Mouse (Mus musculus): ENCODE results near the gene Rpl36a. TPM values are rescaled to one million over a fixed set of nuclear protein-coding genes. Genes with fewer than 3 reads are reported as not detected.

Gene Rpl36a
- polyA plus RNA-seq, 1 experiment from 2014 or later: 328 TPM

DNA sequence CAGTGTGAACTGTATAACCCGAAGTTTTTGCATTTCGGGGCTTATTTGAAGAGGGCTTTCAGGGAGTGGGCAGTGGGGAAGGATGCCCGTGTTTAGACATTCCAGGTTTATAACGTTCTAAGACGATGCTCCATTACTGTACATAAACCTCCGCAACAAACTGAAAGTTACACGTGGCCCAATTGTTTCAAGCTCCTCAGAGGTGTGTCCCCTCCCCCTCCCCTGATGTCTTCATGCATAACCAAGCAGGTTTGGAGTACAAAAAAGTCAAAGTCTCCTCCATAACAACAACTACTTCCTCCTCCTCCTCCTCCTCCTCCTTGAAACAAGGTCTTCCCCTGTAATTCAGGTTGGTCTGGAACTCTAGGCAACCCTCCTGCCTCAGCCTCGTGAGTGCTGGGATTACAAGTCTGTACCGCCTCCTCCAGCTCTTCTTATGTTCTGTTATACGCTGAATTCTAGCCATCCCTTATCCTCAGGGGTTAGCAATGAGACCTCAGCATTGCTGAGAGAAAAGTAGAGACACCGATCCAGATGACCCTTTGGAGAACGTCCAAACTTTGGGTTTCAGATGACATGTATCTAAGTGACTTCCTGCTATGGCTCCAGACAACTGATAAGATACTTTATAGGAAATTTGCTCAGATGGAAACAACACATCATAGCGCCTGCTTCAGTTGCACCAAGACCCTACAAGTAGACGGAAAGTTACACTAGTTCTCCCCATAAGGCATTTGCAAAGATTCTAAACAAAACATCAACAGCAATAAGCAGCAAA lies 4.7 kb upstream of the Rpl36a start:
- no peak for DNase-seq (ENCODE audit: low spot score)
- Histone ChIP-seq H3K27me3 (ENCODE audit: low read depth, poor library complexity, severe bottlenecking) (peaks cover 18% of the 10 kb centered on the region; the same call in 1 of the 2 replicates), H3K27ac (replicated peaks) (no peak overlapping the region), H3K36me3 (no peaks in the 10 kb centered on the region), H3K4me3 (no peak overlapping the region), H3K9me3 (replicated peaks) (no peaks in the 10 kb centered on the region), H3K4me1 (0 out of 2 replicates have a peak, but pooled peaks cover 5% of the 10 kb centered on the region)
- WGBS: 85% methylated on average over 14 of the region's 14 CpGs

DNA sequence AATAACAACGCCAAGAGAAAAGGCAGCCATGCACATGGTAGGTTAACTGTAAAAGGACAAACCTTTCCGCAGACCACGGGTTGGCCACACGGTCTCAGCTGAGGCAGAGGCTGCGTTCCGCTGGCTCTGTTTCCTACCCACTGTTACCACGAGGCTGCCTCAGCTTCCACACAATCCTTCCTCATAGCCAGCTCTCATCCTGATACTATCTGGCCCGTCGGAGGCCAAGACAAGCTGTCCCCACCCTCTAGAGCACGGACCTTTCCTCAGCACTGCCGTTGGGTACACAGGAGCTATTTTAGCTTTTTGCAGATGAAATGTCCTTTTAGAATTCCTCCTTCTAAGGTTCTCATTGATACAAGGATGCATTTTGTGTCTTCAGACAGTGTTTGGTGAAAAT lies 3.2 kb upstream of the Rpl36a start:
- DNase-seq (ENCODE audit: low spot score): no peak
- WGBS: 81% methylated on average over 11 of the region's 11 CpGs
- no peaks in the 10 kb centered on the region for H3K9me3 ChIP-seq (replicated peaks)
- H3K4me3 ChIP-seq: no peak overlapping the region
- peaks cover 3% of the 10 kb centered on the region; the same call in 1 of the 2 replicates for H3K36me3 ChIP-seq
- H3K4me1 ChIP-seq: peaks cover 14% of the 10 kb centered on the region
- peaks cover 18% of the 10 kb centered on the region; the same call in 1 of the 2 replicates for H3K27me3 ChIP-seq (ENCODE audit: low read depth, poor library complexity, severe bottlenecking)
- no peak overlapping the region for H3K27ac ChIP-seq (replicated peaks)

DNA sequence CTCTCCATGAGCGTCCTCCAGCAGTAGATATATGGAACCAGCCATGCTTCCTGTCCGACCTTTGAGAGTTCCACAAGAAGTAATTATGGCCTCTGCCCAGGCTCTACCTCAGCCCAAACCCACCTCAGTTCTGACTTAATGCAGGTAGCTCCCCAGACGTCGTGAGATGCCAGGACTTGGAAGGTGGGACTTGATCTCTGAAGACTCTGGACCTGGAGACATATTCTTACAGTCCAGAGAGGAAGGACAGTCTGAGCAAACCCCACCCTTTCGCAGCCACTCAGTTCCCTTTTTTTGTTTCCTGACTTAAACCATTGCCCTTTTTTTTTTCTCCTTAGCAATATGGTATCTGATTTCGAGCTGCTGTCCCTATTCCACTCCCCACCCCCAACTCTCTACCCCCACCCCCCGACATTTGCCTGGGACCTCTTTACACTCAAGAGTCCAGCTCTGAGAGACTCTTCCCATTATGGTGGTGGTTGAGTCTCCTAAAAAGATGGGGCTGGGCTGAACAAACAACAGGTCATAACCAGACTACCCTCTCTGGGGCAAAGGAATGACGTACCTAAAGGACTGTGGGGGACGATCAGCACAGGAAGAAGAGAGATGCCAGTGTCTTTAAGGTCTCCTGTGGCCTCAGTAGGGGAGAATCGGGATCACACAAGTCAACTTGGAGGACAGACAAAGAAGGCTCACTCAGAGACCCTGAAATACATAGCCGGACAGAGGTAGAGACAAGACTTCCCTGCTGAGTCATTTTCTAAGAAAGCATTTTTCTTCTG lies 2.4 kb upstream of the Rpl36a start, which contains the start of gene Btk:
Gene Btk, minus strand, starts transcription at position 683 of the 782 bp plus-strand sequence.
- WGBS: 85% methylated on average over 11 of the region's 11 CpGs
- no peaks in the 10 kb centered on the region for H3K9me3 ChIP-seq (replicated peaks)
- H3K27ac ChIP-seq (replicated peaks): no peak within 1 kb of the TSS
- H3K4me3 ChIP-seq: no peak within 1 kb of the TSS
- peaks cover 11% of the 10 kb centered on the region for H3K36me3 ChIP-seq
- H3K27me3 ChIP-seq (ENCODE audit: low read depth, poor library complexity, severe bottlenecking): peaks cover 18% of the 10 kb centered on the region; the same call in 1 of the 2 replicates
- no peak for DNase-seq (ENCODE audit: low spot score)
- peaks cover 14% of the 10 kb centered on the region for H3K4me1 ChIP-seq

DNA sequence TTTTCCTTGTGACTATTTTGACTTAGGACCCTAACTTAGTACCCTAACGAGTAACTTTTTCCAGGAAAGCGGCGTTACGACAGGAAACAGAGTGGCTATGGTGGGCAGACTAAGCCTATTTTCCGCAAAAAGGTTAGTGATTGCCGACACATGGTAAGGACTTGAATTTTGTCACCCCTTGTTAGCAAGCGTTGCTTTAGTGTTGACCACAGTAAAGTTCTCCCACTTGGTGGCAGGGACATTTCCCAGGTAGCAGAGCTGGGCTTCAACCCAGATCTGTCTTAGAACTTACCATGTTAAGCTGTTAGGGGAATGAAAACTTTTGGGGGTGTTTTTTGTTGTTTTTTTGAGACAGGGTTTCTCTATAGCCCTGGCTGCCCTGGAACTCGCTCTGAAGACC lies 993 bp downstream of the Rpl36a start:
- Histone ChIP-seq H3K27me3 (ENCODE audit: low read depth, poor library complexity, severe bottlenecking) (peaks cover 22% of the 10 kb centered on the region; the same call in 1 of the 2 replicates), H3K27ac (replicated peaks) (peak overlapping the region; percentile 83), H3K4me1 (peaks cover 14% of the 10 kb centered on the region), H3K9me3 (replicated peaks) (no peaks in the 10 kb centered on the region), H3K36me3 (peaks cover 40% of the 10 kb centered on the region), H3K4me3 (peak overlapping the region; percentile 67)
- 37% methylated on average over 8 of the region's 8 CpGs for WGBS
- DNase-seq (ENCODE audit: low spot score): no peak

DNA sequence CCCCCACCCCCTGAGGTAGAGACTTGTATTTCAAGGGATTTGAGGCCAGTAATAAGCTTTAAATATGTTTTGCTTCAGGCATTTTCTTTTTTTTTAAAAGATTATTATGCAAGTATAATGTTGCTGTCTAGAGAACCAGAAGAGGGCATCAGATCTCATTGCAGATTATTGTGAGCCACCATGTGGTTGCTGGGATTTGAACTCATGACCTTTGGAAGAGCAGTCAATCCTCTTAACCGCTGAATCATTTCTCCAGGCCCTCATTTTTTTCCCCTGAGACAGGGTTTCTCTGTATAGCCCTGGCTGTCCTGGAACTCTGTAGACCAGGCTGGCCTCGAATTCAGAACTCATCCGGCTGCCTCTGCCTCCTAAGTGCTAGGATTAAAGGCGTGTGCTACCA lies 2.8 kb downstream of the Rpl36a start:
- WGBS: 85% methylated on average over 4 of the region's 4 CpGs
- Histone ChIP-seq H3K9me3 (replicated peaks) (no peaks in the 10 kb centered on the region), H3K27ac (replicated peaks) (no peak overlapping the region), H3K36me3 (peaks cover 43% of the 10 kb centered on the region), H3K4me1 (peaks cover 14% of the 10 kb centered on the region), H3K4me3 (no peak overlapping the region), H3K27me3 (ENCODE audit: low read depth, poor library complexity, severe bottlenecking) (peaks cover 8% of the 10 kb centered on the region; the same call in 1 of the 2 replicates)
- DNase-seq (ENCODE audit: low spot score): no peak

DNA sequence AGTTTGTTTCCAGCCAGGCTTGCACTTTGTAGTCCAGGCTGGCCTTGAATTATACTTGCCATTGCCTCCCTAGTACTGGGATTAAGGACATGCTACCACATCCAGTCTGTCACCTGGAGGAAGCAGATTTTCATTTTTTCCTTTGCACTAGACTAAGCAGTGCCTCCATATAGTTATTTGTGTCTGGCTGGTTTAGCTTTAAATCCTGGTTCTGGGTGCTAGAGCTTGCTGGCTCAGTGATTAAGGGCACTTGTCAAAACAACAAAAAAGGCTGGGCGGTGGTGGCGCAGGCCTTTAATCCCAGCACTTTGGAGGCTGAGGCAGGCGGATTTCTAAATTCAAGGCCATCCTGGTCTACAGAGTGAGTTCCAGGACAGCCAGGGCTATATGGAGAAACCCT lies 3.5 kb downstream of the Rpl36a start:
- Histone ChIP-seq H3K9me3 (replicated peaks) (no peaks in the 10 kb centered on the region), H3K27ac (replicated peaks) (no peak overlapping the region), H3K36me3 (peaks cover 43% of the 10 kb centered on the region), H3K4me1 (peaks cover 14% of the 10 kb centered on the region), H3K4me3 (no peak overlapping the region), H3K27me3 (ENCODE audit: low read depth, poor library complexity, severe bottlenecking) (peaks cover 8% of the 10 kb centered on the region; the same call in 1 of the 2 replicates)
- no peak for DNase-seq (ENCODE audit: low spot score)
- WGBS: 89% methylated on average over 3 of the region's 3 CpGs

DNA sequence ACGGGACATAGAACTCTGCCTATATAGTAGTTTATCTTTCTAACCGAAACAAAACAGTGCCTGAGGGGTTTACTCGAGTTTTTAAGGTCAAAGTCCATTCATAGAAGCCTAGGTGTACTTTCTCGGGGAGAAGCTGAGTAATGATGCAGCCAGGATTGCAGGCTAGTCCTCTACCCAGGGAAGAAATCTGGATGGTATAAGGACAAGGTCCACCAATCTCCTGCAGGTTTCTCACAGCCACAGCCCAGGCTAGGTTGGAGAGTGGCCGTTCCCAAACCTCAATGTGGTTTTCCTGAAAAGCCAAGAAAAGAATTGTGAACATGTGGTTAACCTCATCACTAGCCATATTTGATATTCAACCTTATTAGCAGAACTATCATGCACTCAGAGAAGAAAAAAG lies 4.4 kb downstream of the Rpl36a start:
- WGBS: 76% methylated on average over 5 of the region's 5 CpGs
- peaks cover 13% of the 10 kb centered on the region for H3K4me1 ChIP-seq

DNA sequence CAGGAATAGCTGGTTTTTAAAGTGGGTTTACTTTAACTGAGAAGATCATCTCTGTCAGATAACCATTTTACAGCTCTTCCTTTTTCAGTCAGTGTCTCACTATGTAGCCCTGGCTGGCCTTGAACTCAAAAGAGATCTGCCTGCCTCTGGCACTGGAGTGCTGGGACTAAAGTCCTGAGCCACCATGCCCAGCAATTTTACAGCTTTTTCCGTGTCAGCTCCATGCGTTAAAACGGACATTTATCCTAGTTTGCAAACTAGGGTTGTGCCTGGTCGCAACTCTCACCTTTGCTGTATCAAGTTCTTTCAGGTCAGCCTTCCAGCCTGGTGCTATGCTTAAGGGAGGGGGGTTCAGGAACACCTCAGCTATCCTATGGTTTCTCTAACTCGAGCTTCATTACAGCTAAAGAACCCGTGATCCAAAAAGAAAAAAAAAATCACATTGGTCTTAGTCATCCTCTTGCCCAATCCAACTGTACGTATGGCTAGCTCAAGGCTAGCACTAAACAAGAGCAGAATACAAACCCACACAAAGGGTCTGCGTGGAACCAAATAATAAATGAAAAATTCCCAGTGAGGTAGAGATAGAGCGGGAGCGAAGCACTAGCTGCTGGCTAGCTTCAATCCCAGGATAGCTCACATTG lies 14.6 kb downstream of the Rpl36a start:
- Histone ChIP-seq H3K9me3 (replicated peaks) (no peaks in the 10 kb centered on the region), H3K4me1 (peaks cover 19% of the 10 kb centered on the region), H3K27me3 (ENCODE audit: low read depth, poor library complexity, severe bottlenecking) (peaks cover 6% of the 10 kb centered on the region), H3K36me3 (peaks cover 8% of the 10 kb centered on the region; the same call in 1 of the 2 replicates), H3K27ac (replicated peaks) (peak overlapping the region; percentile 79), H3K4me3 (peak overlapping the region; percentile 63)
- DNase-seq (ENCODE audit: low spot score): no peak
- 28% methylated on average over 10 of the region's 10 CpGs for WGBS

More for the DNA sequence above, 4.4 kb downstream of the Rpl36a start:
- no peak for DNase-seq (ENCODE audit: low spot score)
- Histone ChIP-seq H3K9me3 (replicated peaks) (no peaks in the 10 kb centered on the region), H3K4me3 (no peak overlapping the region), H3K27ac (replicated peaks) (no peak overlapping the region), H3K27me3 (ENCODE audit: low read depth, poor library complexity, severe bottlenecking) (peaks cover 8% of the 10 kb centered on the region; the same call in 1 of the 2 replicates), H3K36me3 (peaks cover 43% of the 10 kb centered on the region)

DNA sequence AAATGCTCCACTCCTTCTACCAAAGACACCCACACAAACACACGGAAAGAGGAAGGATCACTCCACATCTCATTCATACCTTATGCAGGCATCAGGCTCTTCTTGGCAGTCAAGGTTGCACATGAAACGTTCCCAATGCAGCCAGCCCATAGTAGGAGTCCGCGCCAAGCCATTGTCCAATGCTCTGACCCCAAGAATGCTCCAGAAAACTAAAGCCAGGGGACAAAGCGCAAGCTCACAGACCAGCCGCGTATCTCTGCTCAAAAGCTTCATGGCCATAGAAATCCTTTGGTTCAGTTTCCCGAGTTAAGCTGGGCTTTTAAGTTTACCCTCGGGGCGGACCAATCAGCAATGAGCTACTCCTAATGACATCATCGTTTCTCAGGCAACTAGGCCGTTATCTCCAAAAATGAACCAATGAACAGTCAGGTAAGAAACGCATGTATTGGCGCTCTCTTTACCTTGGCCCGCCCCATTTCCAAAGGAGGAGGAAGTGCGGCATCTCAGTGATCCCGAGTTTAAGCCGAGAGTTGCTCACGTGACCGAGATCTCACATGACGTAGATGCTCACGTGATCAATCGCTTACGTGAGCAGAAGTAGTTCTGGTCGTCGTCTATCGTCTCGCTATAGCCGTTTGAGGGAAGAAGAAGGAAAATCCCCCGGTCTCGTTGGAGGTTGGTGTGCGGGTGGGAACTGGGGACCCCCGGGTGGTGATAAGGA lies 15.4 kb downstream of the Rpl36a start, which contains the start of the genes Gla and Hnrnph2:
Gene Gla, minus strand, starts transcription at position 467 of the 721 bp plus-strand sequence.
Gene Hnrnph2, plus strand, starts transcription at position 521 of the 721 bp plus-strand sequence.
- Histone ChIP-seq H3K27ac (replicated peaks) (peak within 1 kb of the TSS; percentile 92), H3K4me1 (peaks cover 19% of the 10 kb centered on the region), H3K4me3 (peak within 1 kb of the TSS; percentile 63), H3K36me3 (peaks cover 12% of the 10 kb centered on the region; the same call in 1 of the 2 replicates), H3K27me3 (ENCODE audit: low read depth, poor library complexity, severe bottlenecking) (peaks cover 6% of the 10 kb centered on the region), H3K9me3 (replicated peaks) (no peaks in the 10 kb centered on the region)
- WGBS: 21% methylated on average over 33 of the region's 33 CpGs
- DNase-seq (ENCODE audit: low spot score): peak; percentile 89

DNA sequence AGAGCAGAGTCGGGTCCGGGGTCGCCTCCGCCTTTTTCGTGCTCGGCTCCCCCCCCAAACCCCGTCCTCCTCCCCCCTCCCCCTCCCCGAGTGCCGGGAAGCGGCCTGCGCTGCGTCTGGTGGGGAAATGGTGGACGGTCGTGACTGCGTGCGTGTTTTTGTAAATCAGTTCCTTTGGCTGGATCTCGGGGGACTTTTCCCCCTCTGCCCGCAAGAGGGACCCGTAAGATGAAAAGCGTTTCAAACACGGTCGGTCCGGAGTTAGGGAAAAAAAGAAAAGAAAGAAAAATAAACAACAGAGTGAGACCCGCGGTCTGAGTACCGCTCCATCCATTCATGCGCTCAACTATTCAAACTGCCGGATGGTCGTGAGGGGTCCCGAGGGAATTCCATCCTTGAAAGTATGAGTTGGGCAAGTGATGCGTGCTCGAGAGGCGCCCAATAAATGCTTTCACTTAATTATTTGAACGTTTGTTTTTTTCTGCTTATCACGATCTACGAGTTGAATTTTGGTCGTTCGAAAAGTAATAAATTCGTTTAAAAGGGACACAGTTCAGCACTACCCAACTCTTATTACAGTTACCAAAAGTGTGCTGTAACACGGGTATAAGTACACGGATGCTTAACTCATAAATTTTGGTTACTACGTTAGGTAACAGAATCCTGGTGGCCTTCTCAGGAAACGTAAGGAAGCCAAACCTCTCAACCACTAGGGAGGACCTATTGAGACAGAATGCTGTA lies 16.1 kb downstream of the Rpl36a start:
- Histone ChIP-seq H3K9me3 (replicated peaks) (no peaks in the 10 kb centered on the region), H3K27ac (replicated peaks) (peak overlapping the region; percentile 92), H3K4me1 (peaks cover 19% of the 10 kb centered on the region), H3K27me3 (ENCODE audit: low read depth, poor library complexity, severe bottlenecking) (peaks cover 6% of the 10 kb centered on the region), H3K4me3 (peak overlapping the region; percentile 63), H3K36me3 (peaks cover 12% of the 10 kb centered on the region; the same call in 1 of the 2 replicates)
- 19% methylated on average over 43 of the region's 43 CpGs for WGBS
- DNase-seq (ENCODE audit: low spot score): no peak

DNA sequence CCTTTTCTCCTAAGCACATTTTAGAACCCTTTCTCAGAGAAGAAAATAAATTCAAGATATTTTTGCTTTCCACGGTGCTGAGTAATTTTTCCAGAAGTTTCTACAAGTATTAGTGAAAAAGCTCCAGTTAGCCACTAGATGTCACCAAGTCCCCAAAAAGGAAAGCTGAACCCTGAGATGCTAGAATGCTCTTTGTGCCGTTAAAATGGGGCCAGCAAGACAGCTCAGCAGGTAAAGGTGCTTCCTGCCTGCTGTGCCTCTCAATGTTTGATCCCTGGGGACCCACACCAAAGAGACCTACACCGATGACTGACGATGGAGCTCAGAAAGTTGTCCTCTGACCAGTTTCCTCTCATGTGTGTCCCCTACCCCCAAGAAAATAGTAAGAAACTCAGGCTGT lies 24.0 kb downstream of the Rpl36a start:
- H3K36me3 ChIP-seq: peaks cover 13% of the 10 kb centered on the region
- no peaks in the 10 kb centered on the region for H3K9me3 ChIP-seq (replicated peaks)
- no peak for DNase-seq (ENCODE audit: low spot score)
- no peak overlapping the region for H3K4me3 ChIP-seq
- H3K27me3 ChIP-seq (ENCODE audit: low read depth, poor library complexity, severe bottlenecking): peaks cover 19% of the 10 kb centered on the region
- H3K27ac ChIP-seq (replicated peaks): no peak overlapping the region
- peaks cover 11% of the 10 kb centered on the region for H3K4me1 ChIP-seq
- WGBS: 47% methylated on average over 4 of the region's 4 CpGs
